Mouse (Mus musculus): ENCODE results near the gene Ankrd63. TPM values are rescaled to one million over a fixed set of nuclear protein-coding genes. Genes with fewer than 3 reads are reported as not detected.
A peak's percentile ranks its signal among the peaks of the same experiment; 100 is the strongest.

The Ankrd63 gene
- polyA plus RNA-seq, 1 experiment from 2014 or later = 0.65 TPM

GRCm38 (mm10) chr2:118714230-118714629 lies 10.5 kb upstream of the Ankrd63 start:
- no peak overlapping the region for H3K4me3 ChIP-seq (ENCODE audit: low read length)
- H3K27me3 ChIP-seq (ENCODE audit: control insufficient read depth, insufficient read depth, low read length) = peaks cover 40% of the 10 kb centered on the region
- H3K4me2 ChIP-seq (replicated peaks; ENCODE audit: low read depth, low read length) = no peak overlapping the region
- no peaks in the 10 kb centered on the region for H3K36me3 ChIP-seq (ENCODE audit: control insufficient read depth, insufficient read depth, low read length)
- peaks cover 12% of the 10 kb centered on the region for H3K4me1 ChIP-seq (ENCODE audit: control insufficient read depth, insufficient read depth, low read length)
- H3K9ac ChIP-seq (ENCODE audit: low read depth, low read length) = no peak overlapping the region
- no peak overlapping the region for H3K27ac ChIP-seq (ENCODE audit: low read depth, low read length)
- ATAC-seq (ENCODE audit: low FRiP score, low TSS enrichment) = no peak
- no peaks in the 10 kb centered on the region for H3K9me3 ChIP-seq (ENCODE audit: control insufficient read depth, low read length)
- WGBS = 51% methylated on average over 4 of the region's 4 CpGs

- H3K36me3 ChIP-seq (ENCODE audit: control insufficient read depth, insufficient read depth, low read length) = no peaks in the 10 kb centered on the region
- no peaks in the 10 kb centered on the region for H3K9me3 ChIP-seq (ENCODE audit: control insufficient read depth, low read length)
- H3K9ac ChIP-seq (ENCODE audit: low read depth, low read length) = no peak overlapping the region
- H3K27me3 ChIP-seq (ENCODE audit: control insufficient read depth, insufficient read depth, low read length) = peaks cover 46% of the 10 kb centered on the region
- no peak for ATAC-seq (ENCODE audit: low FRiP score, low TSS enrichment)
- WGBS = 90% methylated on average over 6 of the region's 6 CpGs
- H3K4me2 ChIP-seq (replicated peaks; ENCODE audit: low read depth, low read length) = no peak overlapping the region
- H3K4me1 ChIP-seq (ENCODE audit: control insufficient read depth, insufficient read depth, low read length) = peaks cover 12% of the 10 kb centered on the region
- no peak overlapping the region for H3K27ac ChIP-seq (ENCODE audit: low read depth, low read length)
- no peak overlapping the region for H3K4me3 ChIP-seq (ENCODE audit: low read length)
These were observed 9.9 kb upstream of the Ankrd63 start for GRCm38 (mm10) chr2:118713631-118714030.

GRCm38 (mm10) chr2:118711038-118711494 lies 7.3 kb upstream of the Ankrd63 start:
- no peaks in the 10 kb centered on the region for H3K9me3 ChIP-seq (ENCODE audit: control insufficient read depth, low read length)
- H3K27ac ChIP-seq (ENCODE audit: low read depth, low read length) = no peak overlapping the region
- H3K4me2 ChIP-seq (replicated peaks; ENCODE audit: low read depth, low read length) = peak overlapping the region; percentile 78
- WGBS = under 1% methylated on average over 36 of the region's 36 CpGs
- H3K4me3 ChIP-seq (ENCODE audit: low read length) = peak overlapping the region; percentile 35
- peak overlapping the region; percentile 58; the same call in 1 of the 2 replicates for H3K9ac ChIP-seq (ENCODE audit: low read depth, low read length)
- ATAC-seq (ENCODE audit: low FRiP score, low TSS enrichment) = peak; percentile 74
- peaks cover 16% of the 10 kb centered on the region for H3K4me1 ChIP-seq (ENCODE audit: control insufficient read depth, insufficient read depth, low read length)
- H3K36me3 ChIP-seq (ENCODE audit: control insufficient read depth, insufficient read depth, low read length) = no peaks in the 10 kb centered on the region
- peaks cover 71% of the 10 kb centered on the region for H3K27me3 ChIP-seq (ENCODE audit: control insufficient read depth, insufficient read depth, low read length)

GRCm38 (mm10) chr2:118709655-118710221 lies 6.0 kb upstream of the Ankrd63 start:
- Histone ChIP-seq H3K27ac (ENCODE audit: low read depth, low read length) (no peak overlapping the region), H3K4me1 (ENCODE audit: control insufficient read depth, insufficient read depth, low read length) (peaks cover 16% of the 10 kb centered on the region), H3K9ac (ENCODE audit: low read depth, low read length) (no peak overlapping the region), H3K36me3 (ENCODE audit: control insufficient read depth, insufficient read depth, low read length) (no peaks in the 10 kb centered on the region), H3K4me3 (ENCODE audit: low read length) (no peak overlapping the region), H3K27me3 (ENCODE audit: control insufficient read depth, insufficient read depth, low read length) (peaks cover 85% of the 10 kb centered on the region), H3K9me3 (ENCODE audit: control insufficient read depth, low read length) (no peaks in the 10 kb centered on the region), H3K4me2 (replicated peaks; ENCODE audit: low read depth, low read length) (no peak overlapping the region)
- WGBS = 22% methylated on average over 4 of the region's 4 CpGs
- 0 out of 2 replicates have a peak, but pooled peaks have one; percentile 8 for ATAC-seq (ENCODE audit: low FRiP score, low TSS enrichment)

- peaks cover 97% of the 10 kb centered on the region for H3K27me3 ChIP-seq (ENCODE audit: control insufficient read depth, insufficient read depth, low read length)
- no peak overlapping the region for H3K4me2 ChIP-seq (replicated peaks; ENCODE audit: low read depth, low read length)
- H3K4me1 ChIP-seq (ENCODE audit: control insufficient read depth, insufficient read depth, low read length) = peaks cover 26% of the 10 kb centered on the region
- no peak overlapping the region for H3K4me3 ChIP-seq (ENCODE audit: low read length)
- no peak overlapping the region for H3K27ac ChIP-seq (ENCODE audit: low read depth, low read length)
- 68% methylated on average over 4 of the region's 4 CpGs for WGBS
- H3K9ac ChIP-seq (ENCODE audit: low read depth, low read length) = no peak overlapping the region
- H3K36me3 ChIP-seq (ENCODE audit: control insufficient read depth, insufficient read depth, low read length) = no peaks in the 10 kb centered on the region
- ATAC-seq (ENCODE audit: low FRiP score, low TSS enrichment) = no peak
- no peaks in the 10 kb centered on the region for H3K9me3 ChIP-seq (ENCODE audit: control insufficient read depth, low read length)
These were observed 4.7 kb upstream of the Ankrd63 start for GRCm38 (mm10) chr2:118708472-118708871.

GRCm38 (mm10) chr2:118706436-118706835 lies 2.7 kb upstream of the Ankrd63 start:
- ATAC-seq (ENCODE audit: low FRiP score, low TSS enrichment) = no peak
- Histone ChIP-seq H3K4me2 (replicated peaks; ENCODE audit: low read depth, low read length) (no peak overlapping the region), H3K36me3 (ENCODE audit: control insufficient read depth, insufficient read depth, low read length) (no peaks in the 10 kb centered on the region), H3K9ac (ENCODE audit: low read depth, low read length) (no peak overlapping the region), H3K27ac (ENCODE audit: low read depth, low read length) (no peak overlapping the region), H3K9me3 (ENCODE audit: control insufficient read depth, low read length) (no peaks in the 10 kb centered on the region), H3K27me3 (ENCODE audit: control insufficient read depth, insufficient read depth, low read length) (peaks cover 98% of the 10 kb centered on the region), H3K4me1 (ENCODE audit: control insufficient read depth, insufficient read depth, low read length) (peaks cover 40% of the 10 kb centered on the region), H3K4me3 (ENCODE audit: low read length) (no peak overlapping the region)
- WGBS = 7% methylated on average over 6 of the region's 6 CpGs

- under 1% methylated on average over 66 of the region's 93 CpGs for WGBS
- Histone ChIP-seq H3K4me2 (replicated peaks; ENCODE audit: low read depth, low read length) (peak overlapping the region; percentile 51), H3K9ac (ENCODE audit: low read depth, low read length) (peak overlapping the region; percentile 13; the same call in 1 of the 2 replicates), H3K27ac (ENCODE audit: low read depth, low read length) (no peak overlapping the region), H3K9me3 (ENCODE audit: control insufficient read depth, low read length) (no peaks in the 10 kb centered on the region), H3K36me3 (ENCODE audit: control insufficient read depth, insufficient read depth, low read length) (no peaks in the 10 kb centered on the region), H3K4me3 (ENCODE audit: low read length) (peak overlapping the region; percentile 40), H3K27me3 (ENCODE audit: control insufficient read depth, insufficient read depth, low read length) (peaks cover 85% of the 10 kb centered on the region), H3K4me1 (ENCODE audit: control insufficient read depth, insufficient read depth, low read length) (peaks cover 34% of the 10 kb centered on the region)
- ATAC-seq (ENCODE audit: low FRiP score, low TSS enrichment) = peak; percentile 26; the same call in 1 of the 2 replicates
These were observed 641 bp downstream of the Ankrd63 start for GRCm38 (mm10) chr2:118702883-118703761.

- no peaks in the 10 kb centered on the region for H3K9me3 ChIP-seq (ENCODE audit: control insufficient read depth, low read length)
- WGBS = 4% methylated on average over 47 of the region's 51 CpGs
- peak; percentile 24; the same call in 1 of the 2 replicates for ATAC-seq (ENCODE audit: low FRiP score, low TSS enrichment)
- peaks cover 34% of the 10 kb centered on the region for H3K4me1 ChIP-seq (ENCODE audit: control insufficient read depth, insufficient read depth, low read length)
- peak overlapping the region; percentile 40 for H3K4me3 ChIP-seq (ENCODE audit: low read length)
- peak overlapping the region; percentile 1 for H3K9ac ChIP-seq (ENCODE audit: low read depth, low read length)
- H3K36me3 ChIP-seq (ENCODE audit: control insufficient read depth, insufficient read depth, low read length) = no peaks in the 10 kb centered on the region
- peak overlapping the region; percentile 51 for H3K4me2 ChIP-seq (replicated peaks; ENCODE audit: low read depth, low read length)
- H3K27ac ChIP-seq (ENCODE audit: low read depth, low read length) = no peak overlapping the region
- H3K27me3 ChIP-seq (ENCODE audit: control insufficient read depth, insufficient read depth, low read length) = peaks cover 76% of the 10 kb centered on the region
These were observed 1.5 kb downstream of the Ankrd63 start for GRCm38 (mm10) chr2:118701971-118702882.

All from kidney, embryonic 14.5 days (tissue).